Mouse (Mus musculus) midbrain, postnatal 0 days (tissue): ENCODE data around the gene Peak1. TPM values are rescaled to one million over a fixed set of nuclear protein-coding genes. Genes with fewer than 3 reads are reported as not detected.

Experiments used
- ATAC-seq: fragments of 200-750 bp; cut with Nextera tagmentation; 2 replicates; pipeline ENCODE4 v1.8.0; 2017; ENCODE audit warnings: moderate number of reproducible peaks, mild to moderate bottlenecking, moderate TSS enrichment, moderate library complexity; ENCODE audit not compliant: low FRiP score
- DNase-seq: peaks from one replicate; pipeline ENCODE4 v3.0.0-alpha.2; 2015; ENCODE audit warnings: low spot score
- H3K27ac ChIP-seq: fragments of 300-500 bp; sonication (generic); 2 replicates; pipeline ENCODE4 v1.5.1; 2014; ENCODE audit warnings: low read depth, mild to moderate bottlenecking, low read length, mixed read lengths
- H3K27me3 ChIP-seq: fragments of 300-500 bp; sonication (generic); 2 replicates; pipeline ENCODE4 v1.6.1; 2014; ENCODE audit warnings: low read length, control low read depth, mixed read lengths; ENCODE audit not compliant: insufficient read depth
- H3K36me3 ChIP-seq: fragments of 300-500 bp; sonication (generic); 2 replicates; pipeline ENCODE4 v1.6.1; 2014; ENCODE audit warnings: low read length, control low read depth, mixed read lengths; ENCODE audit not compliant: insufficient read depth
- H3K4me1 ChIP-seq: fragments of 300-500 bp; sonication (generic); 2 replicates; pipeline ENCODE4 v1.6.1; 2014; ENCODE audit warnings: mild to moderate bottlenecking, control low read depth, antibody characterized with exemption, low read length, mixed read lengths; ENCODE audit not compliant: insufficient read depth
- H3K4me2 ChIP-seq: fragments of 300-500 bp; sonication (generic); 2 replicates; pipeline ENCODE4 v1.6.1; 2014; ENCODE audit warnings: low read depth, mild to moderate bottlenecking, low read length, mixed read lengths; ENCODE audit not compliant: poor library complexity, severe bottlenecking
- H3K4me3 ChIP-seq: fragments of 300-500 bp; sonication (generic); 2 replicates; pipeline ENCODE4 v1.5.1; 2014; ENCODE audit warnings: low read depth, mild to moderate bottlenecking, low read length, moderate library complexity
- H3K9ac ChIP-seq: fragments of 300-500 bp; sonication (generic); replicated peaks from 2 replicates; pipeline ENCODE4 v1.6.1; 2014; ENCODE audit warnings: mild to moderate bottlenecking, low read length, moderate library complexity, mixed read lengths; ENCODE audit not compliant: poor library complexity, severe bottlenecking
- H3K9me3 ChIP-seq: fragments of 300-500 bp; sonication (generic); 2 replicates; pipeline ENCODE4 v1.6.1; 2016; ENCODE audit warnings: low read length, control low read depth
- CTCF ChIP-seq: IDR thresholded peaks from 2 replicates; pipeline ENCODE4 v1.5.1; 2016; ENCODE audit warnings: antibody characterized with exemption, mild to moderate bottlenecking
- WGBS: fragments of 180-500 bp; shearing (Covaris S2); extraction: QIAGEN DNeasy Blood & Tissue Kit; methylation state at CpG from one replicate; pipeline ENCODE4 v1.1.7; 2014; 5-methylcytosine and 5-hydroxymethylcytosine counted together
- polyA plus RNA-seq: library from polyadenylated mRNA; unstranded; fragments of >200 nt; fragmentation: Nextera tagmentation; extraction: Ambion mirVana; gene quantifications from 2 replicates; pipeline ENCODE4 v1.2.1, GENCODE M21; 2015
- total RNA-seq: library from RNA; depleted of rRNA; stranded (reverse); fragments of >200 nt; gene quantifications from 2 replicates; pipeline ENCODE4 v1.2.3, GENCODE M21; 2014

Peak1 gene
- total and polyA plus RNA-seq, 2 experiments from 2014 or later: 2.7 to 5.9 TPM

- Histone ChIP-seq H3K4me1 (no peaks in the 10 kb centered on the region; the same call in 1 of the 2 replicates), H3K9ac (no peak within 1 kb of the TSS), H3K27ac (no peak within 1 kb of the TSS), H3K9me3 (no peaks in the 10 kb centered on the region), H3K27me3 (no peaks in the 10 kb centered on the region), H3K36me3 (no peaks in the 10 kb centered on the region), H3K4me3 (no peak within 1 kb of the TSS), H3K4me2 (no peak within 1 kb of the TSS)
- no peak for DNase-seq
- no peak for ATAC-seq
- 93% methylated on average over 6 of the region's 6 CpGs for WGBS
- TF ChIP-seq CTCF: no peak
Measured at GRCm38 (mm10) chr9:56165377-56165776, 252.5 kb downstream of the Peak1 start, which contains the start of gene Tspan3. TSS of gene Tspan3 (minus strand) at chr9:56165477.

GRCm38 (mm10) chr9:56160341-56161141 lies 257.3 kb downstream of the Peak1 start:
- no peak for TF ChIP-seq CTCF
- H3K4me2 ChIP-seq: peak overlapping the region; percentile 71
- WGBS: under 1% methylated on average over 81 of the region's 82 CpGs

GRCm38 (mm10) chr9:56159456-56159855 lies 258.4 kb downstream of the Peak1 start:
- ATAC-seq: no peak
- Histone ChIP-seq H3K9me3 (no peaks in the 10 kb centered on the region), H3K4me2 (peak overlapping the region; percentile 71), H3K36me3 (no peaks in the 10 kb centered on the region), H3K9ac (peak overlapping the region; percentile 99), H3K4me3 (peak overlapping the region; percentile 100), H3K4me1 (no peaks in the 10 kb centered on the region; the same call in 1 of the 2 replicates), H3K27me3 (no peaks in the 10 kb centered on the region), H3K27ac (no peak overlapping the region)
- DNase-seq: no peak
- under 1% methylated on average over 2 of the region's 2 CpGs for WGBS
- no peak for TF ChIP-seq CTCF

More at GRCm38 (mm10) chr9:56160341-56161141, 257.3 kb downstream of the Peak1 start:
- DNase-seq (peak; percentile 96), ATAC-seq (peak; percentile 98)
- Histone ChIP-seq H3K9me3 (no peaks in the 10 kb centered on the region), H3K4me1 (no peaks in the 10 kb centered on the region; the same call in 1 of the 2 replicates), H3K4me3 (peak overlapping the region; percentile 100), H3K36me3 (no peaks in the 10 kb centered on the region), H3K27ac (peak overlapping the region; percentile 98), H3K9ac (peak overlapping the region; percentile 99), H3K27me3 (no peaks in the 10 kb centered on the region)

GRCm38 (mm10) chr9:56158077-56158476 lies 259.8 kb downstream of the Peak1 start:
- Histone ChIP-seq H3K36me3 (no peaks in the 10 kb centered on the region), H3K4me2 (no peak overlapping the region), H3K27ac (no peak overlapping the region), H3K27me3 (no peaks in the 10 kb centered on the region), H3K9ac (no peak overlapping the region), H3K4me3 (no peak overlapping the region), H3K9me3 (no peaks in the 10 kb centered on the region), H3K4me1 (no peaks in the 10 kb centered on the region)
- 71% methylated on average over 2 of the region's 2 CpGs for WGBS
- DNase-seq (no peak), ATAC-seq (no peak)
- TF ChIP-seq CTCF: no peak

GRCm38 (mm10) chr9:56154572-56154971 lies 263.3 kb downstream of the Peak1 start:
- H3K27ac ChIP-seq: no peak overlapping the region
- no peak overlapping the region for H3K4me3 ChIP-seq
- H3K27me3 ChIP-seq: no peaks in the 10 kb centered on the region
- WGBS: 96% methylated on average over 5 of the region's 5 CpGs
- DNase-seq (no peak), ATAC-seq (no peak)
- H3K9me3 ChIP-seq: no peaks in the 10 kb centered on the region
- no peak for TF ChIP-seq CTCF
- H3K9ac ChIP-seq: no peak overlapping the region
- no peak overlapping the region for H3K4me2 ChIP-seq
- H3K4me1 ChIP-seq: peaks cover 3% of the 10 kb centered on the region; the same call in 1 of the 2 replicates
- no peaks in the 10 kb centered on the region for H3K36me3 ChIP-seq

- ATAC-seq (no peak), DNase-seq (no peak)
- TF ChIP-seq CTCF: no peak
- no peaks in the 10 kb centered on the region for H3K27me3 ChIP-seq
- peaks cover 3% of the 10 kb centered on the region; the same call in 1 of the 2 replicates for H3K4me1 ChIP-seq
- H3K36me3 ChIP-seq: no peaks in the 10 kb centered on the region
- WGBS: 74% methylated on average over 4 of the region's 4 CpGs
- no peak overlapping the region for H3K9ac ChIP-seq
- H3K4me3 ChIP-seq: no peak overlapping the region
- no peak overlapping the region for H3K27ac ChIP-seq
- H3K9me3 ChIP-seq: no peaks in the 10 kb centered on the region
- H3K4me2 ChIP-seq: no peak overlapping the region
Measured at GRCm38 (mm10) chr9:56152482-56153007, 265.3 kb downstream of the Peak1 start.
